Mouse (Mus musculus) kidney, adult 2 months (tissue): ENCODE measurements at regions not wholly inside any gene's neighbourhood (a gene's known extent, or its start where the extent isn't known, plus 50 kb on each side); places are given as distances from the start of the nearest gene placed in this dataset.

Experiments
- CTCF ChIP-seq: fragments of 200-500 bp; conservative IDR thresholded peaks from 2 replicates; pipeline ENCODE4 v1.5.1; 2011; ENCODE audit warnings: low read depth, mild to moderate bottlenecking, control low read depth, low read length, moderate library complexity, mixed read lengths; ENCODE audit not compliant: insufficient read depth, insufficient read length
- POLR2A ChIP-seq: fragments of 200-500 bp; IDR thresholded peaks from one replicate; pipeline ENCODE4 v1.6.1; 2011; ENCODE audit warnings: low read depth, low read length, control low read depth

DNA sequence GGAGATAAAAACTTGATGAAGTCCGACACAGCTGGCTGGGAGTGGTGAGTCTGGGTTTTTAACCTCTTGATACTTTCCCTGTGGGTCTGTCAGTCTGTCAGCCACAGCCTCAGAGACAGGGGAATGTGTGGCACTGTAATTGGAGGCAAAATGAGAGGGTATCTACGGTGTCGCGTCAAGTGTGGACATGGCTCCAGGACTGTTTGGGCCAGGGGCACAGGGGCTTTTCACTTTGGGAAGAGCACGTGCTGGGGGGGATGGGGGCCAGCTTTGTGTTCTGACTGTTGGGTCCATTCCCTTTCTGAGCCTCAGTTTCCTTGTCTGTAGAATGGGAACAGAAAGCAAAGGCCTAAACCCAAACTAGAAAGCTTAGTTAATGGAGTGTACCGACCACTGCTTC lies 51.5 kb upstream of the Ppara start:
- no peak for TF ChIP-seq POLR2A
- no peak for TF ChIP-seq CTCF
